Mouse (Mus musculus): ENCODE measurements around the gene Lif. TPM values are rescaled to one million over a fixed set of nuclear protein-coding genes. Genes with fewer than 3 reads are reported as not detected.

Lif gene
- polyA plus RNA-seq, 1 experiment from 2014 or later = not detected

GRCm38 (mm10) chr11:4220443-4221400 lies 36.6 kb upstream of the Lif start:
- no peak overlapping the region for H3K27ac ChIP-seq (replicated peaks)
- H3K36me3 ChIP-seq = no peaks in the 10 kb centered on the region
- H3K4me2 ChIP-seq (replicated peaks) = no peak overlapping the region
- no peak overlapping the region for H3K4me3 ChIP-seq
- H3K4me1 ChIP-seq = peaks cover 8% of the 10 kb centered on the region
- no peaks in the 10 kb centered on the region for H3K9me3 ChIP-seq
- peaks cover 24% of the 10 kb centered on the region for H3K27me3 ChIP-seq
- no peak overlapping the region for H3K9ac ChIP-seq (replicated peaks)
- WGBS = 49% methylated on average over 28 of the region's 28 CpGs
- no peak for ATAC-seq (replicated peaks)

- Histone ChIP-seq H3K4me3 (no peak overlapping the region), H3K4me2 (replicated peaks) (no peak overlapping the region), H3K4me1 (peaks cover 8% of the 10 kb centered on the region), H3K27me3 (peaks cover 24% of the 10 kb centered on the region), H3K9me3 (no peaks in the 10 kb centered on the region), H3K27ac (replicated peaks) (no peak overlapping the region), H3K9ac (replicated peaks) (no peak overlapping the region), H3K36me3 (no peaks in the 10 kb centered on the region)
- no peak for ATAC-seq (replicated peaks)
- 77% methylated on average over 17 of the region's 17 CpGs for WGBS
Measured at GRCm38 (mm10) chr11:4222046-4222950, 35.1 kb upstream of the Lif start.

GRCm38 (mm10) chr11:4223393-4224188 lies 33.8 kb upstream of the Lif start:
- H3K9me3 ChIP-seq = no peaks in the 10 kb centered on the region
- H3K4me2 ChIP-seq (replicated peaks) = no peak overlapping the region
- H3K36me3 ChIP-seq = no peaks in the 10 kb centered on the region
- H3K27me3 ChIP-seq = peaks cover 12% of the 10 kb centered on the region; the same call in 1 of the 2 replicates
- no peak overlapping the region for H3K9ac ChIP-seq (replicated peaks)
- H3K27ac ChIP-seq (replicated peaks) = no peak overlapping the region
- 36% methylated on average over 6 of the region's 7 CpGs for WGBS
- H3K4me1 ChIP-seq = no peaks in the 10 kb centered on the region
- no peak for ATAC-seq (replicated peaks)
- no peak overlapping the region for H3K4me3 ChIP-seq

- Histone ChIP-seq H3K9ac (replicated peaks) (no peak overlapping the region), H3K36me3 (no peaks in the 10 kb centered on the region), H3K9me3 (no peaks in the 10 kb centered on the region), H3K27ac (replicated peaks) (no peak overlapping the region), H3K4me1 (no peaks in the 10 kb centered on the region), H3K4me3 (no peak overlapping the region), H3K27me3 (0 out of 2 replicates have a peak, but pooled peaks cover 6% of the 10 kb centered on the region), H3K4me2 (replicated peaks) (no peak overlapping the region)
- no peak for ATAC-seq (replicated peaks)
- WGBS = 56% methylated on average over 2 of the region's 2 CpGs
Measured at GRCm38 (mm10) chr11:4224223-4224622, 33.1 kb upstream of the Lif start.

GRCm38 (mm10) chr11:4226569-4227325 lies 30.6 kb upstream of the Lif start:
- no peak for ATAC-seq (replicated peaks)
- 83% methylated on average over 5 of the region's 5 CpGs for WGBS
- Histone ChIP-seq H3K9me3 (no peaks in the 10 kb centered on the region), H3K27ac (replicated peaks) (no peak overlapping the region), H3K4me1 (no peaks in the 10 kb centered on the region), H3K9ac (replicated peaks) (no peak overlapping the region), H3K27me3 (no peaks in the 10 kb centered on the region), H3K4me3 (no peak overlapping the region), H3K4me2 (replicated peaks) (no peak overlapping the region), H3K36me3 (no peaks in the 10 kb centered on the region)

- 53% methylated on average over 8 of the region's 8 CpGs for WGBS
Measured at GRCm38 (mm10) chr11:4228463-4228862, 28.9 kb upstream of the Lif start.

GRCm38 (mm10) chr11:4229841-4230240 lies 27.5 kb upstream of the Lif start:
- WGBS = 72% methylated on average over 4 of the region's 4 CpGs
- Histone ChIP-seq H3K4me3 (no peak overlapping the region), H3K9ac (replicated peaks) (no peak overlapping the region), H3K36me3 (no peaks in the 10 kb centered on the region), H3K4me2 (replicated peaks) (no peak overlapping the region), H3K4me1 (no peaks in the 10 kb centered on the region), H3K9me3 (no peaks in the 10 kb centered on the region), H3K27ac (replicated peaks) (no peak overlapping the region), H3K27me3 (no peaks in the 10 kb centered on the region)
- no peak for ATAC-seq (replicated peaks)

More at GRCm38 (mm10) chr11:4228463-4228862, 28.9 kb upstream of the Lif start:
- H3K27me3 ChIP-seq = no peaks in the 10 kb centered on the region
- ATAC-seq (replicated peaks) = no peak
- no peak overlapping the region for H3K4me2 ChIP-seq (replicated peaks)
- H3K9me3 ChIP-seq = no peaks in the 10 kb centered on the region
- H3K4me3 ChIP-seq = no peak overlapping the region
- H3K4me1 ChIP-seq = no peaks in the 10 kb centered on the region
- H3K27ac ChIP-seq (replicated peaks) = no peak overlapping the region
- H3K9ac ChIP-seq (replicated peaks) = no peak overlapping the region
- H3K36me3 ChIP-seq = no peaks in the 10 kb centered on the region

- WGBS = 90% methylated on average over 2 of the region's 2 CpGs
- H3K4me3 ChIP-seq = no peak overlapping the region
- no peaks in the 10 kb centered on the region for H3K36me3 ChIP-seq
- no peak overlapping the region for H3K9ac ChIP-seq (replicated peaks)
- H3K9me3 ChIP-seq = no peaks in the 10 kb centered on the region
- no peaks in the 10 kb centered on the region for H3K27me3 ChIP-seq
- ATAC-seq (replicated peaks) = no peak
- no peak overlapping the region for H3K4me2 ChIP-seq (replicated peaks)
- H3K27ac ChIP-seq (replicated peaks) = no peak overlapping the region
- H3K4me1 ChIP-seq = no peaks in the 10 kb centered on the region
Measured at GRCm38 (mm10) chr11:4231435-4231834, 25.9 kb upstream of the Lif start.

GRCm38 (mm10) chr11:4232644-4233043 lies 24.7 kb upstream of the Lif start:
- Histone ChIP-seq H3K27ac (replicated peaks) (no peak overlapping the region), H3K27me3 (no peaks in the 10 kb centered on the region), H3K9me3 (no peaks in the 10 kb centered on the region), H3K9ac (replicated peaks) (no peak overlapping the region), H3K4me1 (no peaks in the 10 kb centered on the region), H3K4me2 (replicated peaks) (no peak overlapping the region), H3K36me3 (no peaks in the 10 kb centered on the region), H3K4me3 (no peak overlapping the region)
- 85% methylated on average over 11 of the region's 12 CpGs for WGBS
- ATAC-seq (replicated peaks) = no peak

- H3K4me2 ChIP-seq (replicated peaks) = no peak overlapping the region
- ATAC-seq (replicated peaks) = no peak
- H3K27ac ChIP-seq (replicated peaks) = no peak overlapping the region
- no peaks in the 10 kb centered on the region for H3K4me1 ChIP-seq
- no peaks in the 10 kb centered on the region for H3K27me3 ChIP-seq
- WGBS = 88% methylated on average over 6 of the region's 6 CpGs
- H3K4me3 ChIP-seq = no peak overlapping the region
- no peak overlapping the region for H3K9ac ChIP-seq (replicated peaks)
- H3K9me3 ChIP-seq = no peaks in the 10 kb centered on the region
- no peaks in the 10 kb centered on the region for H3K36me3 ChIP-seq
Measured at GRCm38 (mm10) chr11:4235052-4235655, 22.2 kb upstream of the Lif start.

Measured in forebrain, embryonic 15.5 days (tissue).